Mouse (Mus musculus) retina, postnatal 1 day (tissue): ENCODE measurements at regions not wholly inside any gene's neighbourhood (a gene's known extent, or its start where the extent isn't known, plus 50 kb on each side); places are given as distances from the start of the nearest gene placed in this dataset.

Source experiments
- DNase-seq: peaks from one replicate; pipeline ENCODE4 v3.0.0-alpha.2; 2012

DNA sequence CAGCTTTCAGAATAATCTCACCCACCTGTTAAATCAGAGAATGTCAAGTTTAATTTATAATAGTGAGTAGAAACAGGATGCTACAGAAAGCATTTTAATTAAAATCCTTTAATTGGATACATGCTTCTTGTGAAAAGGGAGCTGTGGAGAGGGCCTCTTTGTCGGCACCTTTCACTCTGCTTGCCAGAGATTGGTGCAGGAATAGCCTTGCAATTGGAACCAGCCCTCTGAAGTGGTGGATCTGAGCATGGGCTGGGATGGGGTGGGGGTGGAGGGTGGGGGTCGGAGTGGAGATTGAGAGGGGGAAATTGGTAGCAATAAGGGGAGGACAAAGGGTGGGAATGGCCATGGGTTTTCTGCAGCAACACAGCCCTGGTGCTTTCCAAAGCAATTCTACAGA lies 207.2 kb downstream of the Tbx15 start:
- DNase-seq = peak; percentile 1

DNA sequence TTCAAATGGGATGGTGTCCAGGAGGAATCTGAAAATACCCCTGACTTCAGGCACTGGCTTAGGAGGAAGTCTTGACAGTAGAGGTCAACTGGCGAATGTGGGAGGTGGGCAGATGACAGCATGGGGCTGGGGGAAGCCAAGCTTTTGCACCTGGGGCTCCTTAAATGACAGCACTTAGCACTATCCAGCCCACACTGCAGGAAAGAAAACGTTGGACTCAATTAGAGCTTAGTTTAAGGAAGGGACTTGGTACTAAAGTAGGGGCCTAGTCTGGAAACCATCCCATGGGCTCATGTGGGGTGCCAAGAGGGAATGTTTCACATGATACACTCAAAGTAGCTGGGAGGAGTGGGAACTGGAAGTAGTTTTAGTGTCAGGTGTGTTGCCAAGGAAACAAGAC lies 207.6 kb downstream of the Tbx15 start:
- DNase-seq = no peak

DNA sequence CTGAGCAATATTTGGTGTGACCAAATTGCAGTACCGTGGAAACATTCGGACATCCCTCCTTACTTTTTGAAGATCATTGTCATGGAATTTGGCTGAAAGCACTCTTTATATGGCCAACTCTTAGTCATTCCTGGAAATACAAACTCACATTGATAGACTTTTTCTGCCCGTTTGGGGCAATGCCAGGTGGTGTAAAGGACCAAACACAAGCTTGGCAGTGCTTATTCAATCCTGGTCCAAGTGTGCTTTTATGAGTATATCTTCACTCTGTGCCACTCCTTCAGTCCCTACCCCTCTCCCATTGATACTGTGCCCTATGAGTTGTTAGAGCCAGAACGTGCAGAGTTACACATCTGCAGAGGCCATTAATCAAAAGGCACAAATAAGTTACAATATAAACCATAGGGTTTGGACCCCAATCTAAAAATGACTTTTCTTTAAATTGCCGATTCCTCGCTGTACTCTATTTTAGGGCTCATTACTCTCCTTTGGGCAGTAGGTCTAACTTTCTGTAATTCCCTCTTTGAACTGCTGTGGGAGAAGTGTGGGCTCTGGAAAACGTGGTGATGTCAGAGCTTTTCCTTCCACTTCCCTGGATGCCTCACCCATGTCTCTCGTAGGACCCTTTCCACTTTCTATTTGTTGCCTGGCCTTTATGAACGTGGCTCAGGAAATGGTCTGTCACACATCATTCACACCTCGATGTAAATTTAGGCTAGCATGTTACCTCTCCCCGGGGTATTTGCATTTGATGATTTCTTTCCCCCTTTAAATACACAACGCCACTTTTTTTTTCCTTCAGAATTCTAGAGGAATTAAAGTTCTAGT lies 219.1 kb downstream of the Tbx15 start:
- DNase-seq = no peak

DNA sequence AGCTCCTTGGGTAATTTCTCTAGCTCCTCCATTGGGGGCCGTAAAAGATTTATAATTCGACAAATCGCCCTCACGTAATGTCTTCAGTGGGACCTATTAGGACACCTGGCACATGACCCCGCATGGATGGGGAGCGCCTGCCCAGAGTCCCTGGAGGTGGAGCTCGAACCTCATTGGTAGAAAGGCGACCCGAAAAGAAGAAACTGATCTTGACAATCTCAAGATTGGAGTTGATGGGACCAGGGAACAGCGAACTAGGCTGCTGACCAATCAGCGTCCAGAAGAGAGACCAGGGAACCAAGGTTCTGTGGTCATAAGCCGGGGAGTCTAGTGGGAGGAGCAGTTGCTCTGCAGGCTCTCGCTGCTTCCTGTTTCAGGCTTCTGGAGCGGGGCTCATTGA lies 259.8 kb downstream of the Tbx15 start:
- DNase-seq = no peak

DNA sequence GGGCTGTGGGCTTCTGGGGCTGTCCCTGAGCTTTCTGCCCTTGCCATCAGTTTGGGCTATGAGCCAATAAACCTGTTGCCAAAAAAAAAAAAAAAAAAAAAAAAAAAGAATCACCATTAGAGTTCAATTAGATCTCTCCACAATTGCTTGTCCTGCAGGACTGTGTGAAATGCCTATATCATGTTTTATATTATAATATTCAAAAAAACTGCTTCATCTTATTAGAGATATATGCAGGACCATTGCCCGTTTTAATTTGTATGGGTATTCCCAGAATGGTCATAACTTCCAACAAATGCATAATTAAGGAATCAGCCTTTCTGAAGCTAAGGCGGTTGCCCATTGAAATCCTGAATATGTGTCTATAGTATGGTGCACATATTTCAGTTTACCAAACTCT lies 264.6 kb downstream of the Tbx15 start:
- no peak for DNase-seq

DNA sequence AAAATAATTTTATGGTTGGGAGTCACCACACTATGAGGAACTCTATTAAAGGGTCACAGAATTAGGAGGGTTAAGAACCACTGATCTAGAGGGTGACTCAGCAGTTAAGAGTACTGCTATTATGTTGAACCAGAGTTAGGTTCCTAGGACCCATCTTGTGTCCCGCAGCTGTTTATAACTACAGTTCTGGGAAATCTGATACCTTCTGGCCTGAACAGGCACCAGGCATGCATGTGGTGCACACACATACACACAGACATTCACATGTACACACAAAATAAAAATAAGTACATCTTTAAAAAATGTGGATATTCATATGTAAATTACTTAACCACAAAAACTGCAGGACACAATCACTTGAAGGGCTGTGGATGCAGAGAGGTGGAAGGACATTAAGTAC lies 272.1 kb downstream of the Tbx15 start:
- no peak for DNase-seq

DNA sequence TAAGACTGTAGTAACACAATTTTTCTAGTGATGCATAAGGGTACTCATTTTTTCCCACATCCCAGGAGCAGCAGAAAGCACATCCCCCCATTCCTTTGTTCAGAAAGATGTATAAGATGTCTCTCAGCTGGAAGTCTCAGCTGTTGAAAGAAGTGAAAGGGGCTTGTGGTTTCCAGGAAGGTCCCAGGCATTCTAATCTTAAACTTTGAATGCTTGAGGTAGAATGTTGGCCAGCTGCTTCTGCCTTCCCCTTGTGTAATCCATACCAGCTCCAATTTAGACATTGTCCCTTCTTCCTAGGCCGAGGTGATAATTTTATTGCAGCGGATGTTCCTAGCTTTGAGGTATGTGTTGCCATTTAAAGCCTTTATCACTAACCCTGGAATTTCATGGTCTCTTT lies 272.8 kb downstream of the Tbx15 start:
- no peak for DNase-seq

DNA sequence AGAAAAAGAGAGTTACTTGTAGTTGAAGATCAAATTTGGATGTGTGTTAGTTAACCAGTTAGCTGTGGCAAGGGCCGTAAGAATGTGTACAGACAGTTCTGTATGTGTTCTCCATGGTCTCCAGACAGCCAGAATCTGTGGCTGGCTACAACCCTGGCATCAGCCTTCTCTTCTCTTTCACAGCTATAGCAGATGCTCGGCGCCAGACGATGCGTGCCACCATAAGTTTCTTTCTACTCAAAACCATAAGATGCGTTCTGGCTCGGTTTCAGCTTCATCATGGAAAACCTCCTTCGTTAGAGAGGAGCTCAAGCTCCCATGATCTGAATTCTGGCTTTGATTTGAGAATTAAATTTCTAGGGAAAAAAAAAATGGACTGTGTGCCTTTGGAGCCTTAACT lies 275.6 kb downstream of the Tbx15 start:
- no peak for DNase-seq

DNA sequence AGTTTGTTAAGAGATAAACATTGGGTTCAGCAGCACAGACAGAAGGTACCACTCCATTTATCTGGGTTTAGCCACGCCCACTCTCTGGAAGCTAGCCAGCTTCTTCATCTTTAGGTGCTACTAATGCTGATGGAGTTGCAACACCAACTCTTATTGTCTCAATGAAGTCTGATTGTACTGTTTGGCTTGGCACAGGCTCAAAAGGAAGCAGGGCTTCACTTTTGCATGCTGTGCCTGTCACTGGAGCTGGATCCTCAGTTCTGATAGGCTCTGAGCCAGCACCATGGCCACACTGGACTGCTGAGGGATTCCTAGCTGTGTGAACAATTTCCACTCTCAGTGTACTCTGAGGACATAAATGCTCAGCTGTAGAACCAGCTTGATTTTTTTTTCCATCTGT lies 320.7 kb downstream of the Tbx15 start:
- DNase-seq = no peak

DNA sequence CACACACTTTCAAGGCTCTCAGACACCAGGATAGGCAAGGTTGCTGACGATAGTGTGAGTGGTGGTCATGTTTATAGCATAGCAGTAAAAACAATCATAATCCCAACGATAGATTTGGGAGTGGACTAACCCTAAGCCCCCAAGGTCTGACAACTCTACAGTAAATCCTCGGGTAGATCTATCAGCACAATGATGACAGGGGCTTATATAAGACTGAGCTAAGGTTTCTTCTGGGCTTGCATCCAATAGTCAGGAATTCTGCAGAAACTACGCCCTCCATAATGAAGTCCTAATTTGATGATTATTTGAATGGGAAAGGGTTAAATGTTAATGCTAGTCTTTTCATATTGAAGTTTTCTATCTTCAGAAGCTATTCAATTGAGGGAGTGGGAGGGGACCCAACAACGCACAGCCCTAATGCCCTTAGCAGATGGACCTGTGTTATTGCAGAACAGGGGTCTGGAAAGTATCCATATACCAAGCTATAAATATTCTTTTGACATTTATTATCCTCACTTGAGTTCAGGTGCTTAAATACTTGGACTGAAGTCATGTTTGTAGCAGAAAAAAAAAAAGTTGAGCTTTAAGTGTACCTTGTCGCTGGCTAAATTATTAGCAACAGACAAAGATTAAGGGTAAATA lies 311.8 kb upstream of the Spag17 start:
- DNase-seq = no peak

DNA sequence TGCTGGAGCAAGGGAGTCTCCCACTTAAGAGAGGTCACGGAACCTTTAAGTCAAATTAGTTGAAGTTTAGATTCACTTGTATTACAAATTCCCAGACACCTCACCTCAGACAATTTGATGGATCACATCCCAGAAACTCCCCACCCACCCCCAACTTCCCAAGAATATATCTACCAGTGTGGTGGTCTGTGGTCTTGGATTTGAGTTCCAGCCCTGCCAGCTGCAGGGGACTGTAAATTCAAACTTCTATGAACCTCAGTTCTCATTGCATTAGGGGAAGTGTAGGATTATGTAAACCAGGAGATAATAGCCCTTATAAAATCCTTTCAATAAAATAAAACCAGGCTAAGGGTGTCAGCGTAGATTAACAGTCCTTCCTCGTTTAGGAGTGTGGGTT lies 311.2 kb upstream of the Spag17 start:
- no peak for DNase-seq

DNA sequence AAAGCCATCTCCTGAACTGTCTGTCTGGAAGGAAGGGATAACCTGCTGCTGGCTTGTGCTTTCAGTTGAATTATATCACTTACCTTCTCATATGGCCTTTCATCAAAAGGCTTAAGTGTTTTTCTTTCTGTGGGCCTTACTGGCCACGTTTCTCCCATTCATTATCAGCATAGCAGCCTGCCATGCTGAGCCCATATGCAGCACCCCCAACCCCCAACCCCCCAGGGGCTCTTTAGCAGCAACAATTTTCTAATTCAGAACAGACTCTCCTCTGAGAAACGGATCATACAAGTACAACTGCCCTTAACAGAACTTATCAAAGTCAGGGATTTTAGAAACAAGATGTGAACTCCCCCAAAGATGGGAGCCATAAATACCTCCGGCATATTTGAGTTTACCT lies 282.5 kb upstream of the Spag17 start:
- DNase-seq = no peak

DNA sequence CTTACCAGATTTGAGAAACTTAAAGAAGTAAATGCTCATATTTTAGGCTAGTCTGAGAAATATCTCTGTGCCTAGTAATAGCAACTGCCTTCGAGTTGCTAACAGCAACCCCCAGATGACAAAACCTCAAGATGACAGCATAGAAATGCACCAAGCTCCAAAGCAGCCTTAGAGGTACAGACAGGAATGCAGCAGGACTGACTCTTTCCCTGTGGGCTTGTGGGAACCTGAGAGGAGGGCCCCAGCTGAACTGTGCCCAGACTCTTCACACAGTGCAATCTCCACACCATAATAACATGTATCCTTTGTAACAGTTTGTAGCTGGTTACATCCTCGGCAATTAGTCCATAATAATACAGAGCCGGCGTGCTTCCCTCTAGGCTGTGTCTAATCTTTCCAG lies 252.9 kb upstream of the Spag17 start:
- no peak for DNase-seq

DNA sequence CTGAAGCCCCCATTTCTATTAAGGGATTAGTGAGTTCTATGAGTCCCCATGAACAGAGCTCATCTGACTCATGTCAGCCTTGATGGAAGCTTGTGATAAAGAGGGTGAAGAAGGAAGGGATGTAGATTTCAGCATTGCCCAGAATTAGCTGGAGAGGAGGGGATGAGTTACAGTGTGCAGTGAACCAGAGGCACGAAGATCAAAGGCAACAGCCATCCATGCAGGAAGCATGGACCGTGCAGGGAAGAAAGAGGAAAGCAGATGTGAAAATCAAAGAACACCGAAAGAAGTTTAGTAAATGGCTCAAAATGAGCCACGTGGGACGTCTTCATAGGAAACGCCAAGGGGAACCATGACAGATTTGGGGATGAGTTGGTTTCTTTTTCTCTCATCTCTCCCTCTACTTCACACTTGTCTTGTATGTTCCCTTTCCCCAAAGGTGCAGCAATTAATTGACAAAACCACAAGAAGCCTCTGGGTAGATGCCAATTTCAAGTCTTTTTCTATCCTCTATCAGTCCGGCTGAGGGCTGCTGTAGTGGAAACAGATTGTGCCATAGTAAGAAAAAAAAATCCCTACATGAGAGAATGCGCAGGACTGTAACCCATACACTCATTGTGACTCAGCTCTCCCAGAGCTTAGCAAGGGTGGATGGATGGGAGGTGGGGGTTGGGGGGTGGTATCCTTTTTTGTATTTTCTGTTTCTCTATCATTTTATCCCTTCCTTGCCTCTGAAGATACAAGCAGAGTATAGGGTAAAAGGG lies 243.7 kb upstream of the Spag17 start:
- no peak for DNase-seq

DNA sequence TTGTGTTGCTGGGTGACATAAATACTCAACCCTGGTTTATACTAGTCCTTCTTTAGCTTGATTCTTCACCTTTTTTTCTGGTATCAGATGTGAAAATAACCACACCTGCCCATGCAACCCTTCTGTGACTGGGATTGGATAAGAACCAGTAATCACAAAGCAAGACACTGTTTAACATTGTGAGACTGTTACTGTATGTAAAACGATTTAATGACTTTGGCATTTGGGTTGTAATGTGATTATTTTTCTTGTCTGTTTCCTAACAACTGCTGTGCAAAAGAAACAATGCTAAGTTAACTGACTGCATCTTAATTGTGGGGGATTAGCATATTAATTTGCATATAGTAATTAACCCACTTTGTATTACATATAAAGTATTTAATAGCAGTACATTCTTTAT lies 240.3 kb upstream of the Spag17 start:
- DNase-seq = no peak

DNA sequence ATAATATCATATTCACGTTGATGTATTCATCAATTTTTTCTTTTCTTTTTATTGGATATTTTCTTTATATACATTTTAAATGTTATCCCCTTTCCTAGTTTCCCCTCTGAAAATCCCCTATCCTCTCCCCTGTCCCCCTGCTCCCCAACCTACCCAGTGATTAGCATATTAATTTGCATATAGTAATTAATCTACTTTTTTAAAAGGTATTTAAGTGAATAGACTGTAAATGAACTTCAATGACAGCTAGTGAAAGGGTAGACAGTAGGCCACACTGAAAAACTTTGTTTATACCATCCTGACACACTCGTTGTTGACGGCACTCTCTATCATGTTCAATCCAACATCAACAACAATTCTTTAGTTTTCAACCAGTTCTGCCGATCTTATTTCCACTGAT lies 239.9 kb upstream of the Spag17 start:
- no peak for DNase-seq

DNA sequence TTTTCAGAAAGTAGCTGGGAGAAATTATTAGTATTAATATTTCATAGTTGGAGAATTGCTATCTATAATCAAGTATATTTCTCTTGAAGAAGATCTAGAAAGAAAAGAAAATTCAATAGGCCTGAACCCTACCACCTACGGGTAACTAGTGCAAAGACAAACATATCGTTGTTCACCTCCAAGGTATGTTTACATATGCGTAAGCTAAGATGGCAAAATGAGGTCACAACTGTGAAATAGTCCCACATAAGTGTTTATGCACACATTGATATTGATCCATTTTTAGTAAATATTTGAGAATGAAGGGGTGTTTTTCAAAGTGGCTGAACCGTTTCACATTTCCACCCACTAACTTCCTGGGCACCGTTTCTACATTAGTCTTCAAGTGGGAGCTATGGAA lies 227.6 kb upstream of the Spag17 start:
- no peak for DNase-seq

DNA sequence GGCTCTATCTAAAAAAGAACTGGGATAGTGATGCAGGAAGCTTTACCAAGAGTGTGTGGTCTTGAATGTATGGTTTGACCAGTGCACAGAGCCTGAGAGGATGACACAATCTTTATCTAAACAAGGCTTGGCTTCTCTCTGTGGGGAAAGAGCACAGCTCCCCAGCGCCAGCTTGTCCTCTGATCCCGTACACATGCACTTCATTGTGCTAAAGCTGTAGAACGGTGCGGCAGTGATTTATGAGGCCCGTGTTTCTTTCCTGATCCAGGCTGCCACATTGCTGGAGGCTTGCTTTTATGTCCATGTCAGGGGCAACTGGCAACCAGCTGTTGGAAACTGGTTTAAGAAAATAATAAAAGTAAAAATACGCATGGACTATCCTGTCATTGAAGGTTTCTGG lies 221.4 kb upstream of the Spag17 start:
- no peak for DNase-seq

DNA sequence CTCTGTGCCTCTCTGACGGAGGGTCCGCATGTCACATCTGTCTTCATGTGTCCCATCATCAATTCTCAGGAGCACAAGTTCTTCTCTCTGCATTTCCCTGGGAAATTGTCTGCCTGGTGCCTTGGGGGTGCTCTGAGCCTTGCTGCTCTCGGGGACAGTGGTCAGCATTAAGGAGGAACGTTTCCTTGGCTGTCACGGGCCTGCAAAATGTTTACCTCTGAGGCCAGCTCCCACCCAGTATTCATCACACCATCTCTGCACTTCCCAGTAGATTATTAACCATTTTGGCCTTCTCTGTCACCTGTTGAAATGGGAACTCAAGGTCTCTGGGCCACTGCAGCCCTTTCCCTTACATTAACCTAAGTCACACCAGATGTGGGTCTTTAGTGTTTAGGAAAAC lies 219.8 kb upstream of the Spag17 start:
- DNase-seq = no peak

DNA sequence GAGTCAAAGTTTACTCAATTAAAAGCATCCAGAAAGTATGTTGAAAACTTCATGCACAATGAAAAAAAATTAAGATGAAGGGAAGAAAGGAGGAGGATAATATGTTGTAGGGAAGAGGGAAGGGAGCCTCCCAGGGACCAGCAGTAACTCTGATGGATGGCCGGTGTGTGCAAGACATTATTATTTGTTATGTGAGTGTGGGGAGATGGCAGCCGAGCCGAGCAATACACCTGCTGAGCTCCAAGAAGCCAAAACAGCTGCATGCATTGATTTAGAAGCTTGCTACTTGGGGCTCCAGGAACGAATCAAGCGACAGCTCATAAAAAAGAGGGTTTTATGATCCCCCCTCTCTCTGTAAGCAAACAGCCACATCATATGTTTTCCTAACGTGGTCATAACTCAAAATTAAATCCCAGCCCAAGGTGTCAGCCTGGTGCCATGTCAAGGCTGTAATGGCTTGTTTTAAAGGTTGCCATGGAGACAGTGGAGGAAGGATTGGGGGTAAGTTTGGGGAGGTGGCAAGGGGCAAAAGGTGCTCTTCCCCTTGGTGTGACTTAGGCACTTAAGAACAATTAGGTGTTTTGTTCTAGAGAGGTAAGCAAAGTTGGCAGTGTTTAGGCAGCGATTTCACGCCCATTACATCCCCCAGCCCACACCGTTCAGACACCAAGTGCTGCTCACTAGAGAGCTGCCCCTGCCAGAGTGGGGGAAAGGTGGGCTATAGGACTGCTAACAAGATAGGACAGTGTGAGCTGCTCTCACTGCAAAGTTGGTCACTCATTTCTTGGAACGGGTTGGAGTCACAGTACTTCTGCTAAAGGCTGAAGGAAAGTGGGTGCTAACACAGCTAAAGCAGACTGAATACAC lies 219.1 kb upstream of the Spag17 start:
- DNase-seq = no peak

DNA sequence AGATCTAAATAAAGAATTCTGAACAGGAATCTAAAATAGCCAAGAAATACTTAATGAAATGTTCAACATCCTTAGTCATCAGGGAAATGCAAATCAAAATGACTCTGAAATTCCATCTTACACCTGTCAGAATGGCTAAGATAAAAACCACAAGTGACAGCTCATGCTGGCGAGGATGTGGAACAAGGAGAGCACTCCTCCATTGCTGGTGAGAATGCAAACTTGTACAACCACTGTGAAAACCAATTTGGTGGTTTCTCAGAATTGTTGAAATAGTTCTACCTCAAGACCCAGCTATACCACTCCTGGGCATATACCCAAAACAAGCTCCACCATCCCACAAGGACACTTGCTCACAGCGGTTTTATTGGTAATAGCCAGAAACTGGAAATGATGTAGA lies 211.1 kb upstream of the Spag17 start:
- DNase-seq = no peak

DNA sequence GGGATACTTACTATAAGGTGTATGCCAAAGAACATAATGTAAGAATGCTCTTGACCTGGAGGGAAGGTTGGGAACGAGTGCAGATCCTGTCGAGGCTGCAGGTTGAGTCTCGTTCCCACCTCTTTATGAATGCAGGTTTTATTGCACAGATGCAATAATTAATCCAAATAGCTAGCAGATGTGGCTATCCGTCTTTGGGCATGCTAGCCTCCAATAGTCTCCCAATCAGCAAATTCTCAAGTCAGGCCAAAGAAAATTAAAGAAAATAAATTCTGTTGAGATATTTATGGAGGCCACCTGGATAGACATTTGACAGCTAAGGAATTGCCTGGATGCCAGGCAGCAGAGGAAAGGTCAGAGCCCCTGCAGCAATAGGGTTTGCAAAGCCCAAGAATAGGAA lies 175.7 kb upstream of the Spag17 start:
- DNase-seq = no peak

DNA sequence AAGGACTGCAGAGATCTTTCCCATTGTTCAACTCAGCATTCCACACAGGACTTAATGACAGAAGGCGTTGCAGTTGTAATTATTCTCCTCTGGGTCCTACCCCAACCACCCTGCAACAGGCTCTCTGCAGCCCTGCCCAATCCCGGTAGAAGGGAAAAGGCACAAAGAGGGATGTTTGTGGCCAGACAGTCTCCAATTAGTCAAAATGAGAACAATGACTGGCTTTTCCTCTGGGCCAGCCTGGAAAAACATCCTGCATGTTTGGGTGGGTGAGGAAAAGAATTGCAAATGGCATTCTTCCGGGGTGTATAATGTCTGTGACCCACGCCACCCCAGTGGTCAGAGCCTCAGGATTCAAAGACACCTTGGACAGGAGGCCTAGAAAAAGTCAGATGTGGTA lies 168.8 kb upstream of the Spag17 start:
- no peak for DNase-seq
